Mouse (Mus musculus): ENCODE measurements at regions not wholly inside any gene's neighbourhood (a gene's known extent, or its start where the extent isn't known, plus 50 kb on each side); places are given as distances from the start of the nearest gene placed in this dataset.

DNA sequence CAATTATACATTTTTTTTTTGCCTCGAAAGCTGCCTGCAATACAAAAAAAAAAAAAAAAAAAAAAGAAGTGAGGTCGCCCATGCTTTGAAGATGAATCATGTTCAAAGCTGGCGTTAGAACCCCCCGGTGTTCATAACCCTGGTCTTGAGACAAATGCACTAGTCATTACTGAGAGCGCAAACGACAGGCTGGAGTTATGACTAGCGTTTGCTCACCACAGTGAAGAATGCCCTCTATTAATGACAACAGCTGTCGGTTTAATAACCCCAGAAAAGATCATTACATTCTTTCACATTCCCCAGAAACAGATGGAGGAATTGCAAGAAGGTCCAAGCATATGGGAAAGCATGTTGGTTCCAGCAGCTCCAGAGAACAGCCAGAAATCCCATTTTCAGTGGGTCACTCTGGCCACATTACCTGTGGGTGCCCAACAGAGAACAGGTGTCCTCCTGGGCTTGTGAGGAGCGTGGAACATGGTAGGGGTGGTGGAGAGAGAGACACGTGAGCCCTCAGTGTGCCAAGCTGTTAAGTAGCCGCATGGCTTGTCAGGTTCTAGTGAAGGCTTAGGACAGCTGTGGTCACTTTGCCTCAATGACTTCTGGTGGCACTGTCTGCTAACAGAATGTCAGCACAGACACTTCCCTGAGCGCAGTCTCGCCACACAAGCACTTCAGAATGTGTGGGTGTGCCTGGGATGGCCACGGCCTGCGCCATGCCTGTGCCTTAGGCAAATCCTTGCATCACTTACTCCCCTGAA, 60.4 kb downstream of the Aipl1 start:
- no peak for DNase-seq (ENCODE audit: low read depth, low spot score)

DNA sequence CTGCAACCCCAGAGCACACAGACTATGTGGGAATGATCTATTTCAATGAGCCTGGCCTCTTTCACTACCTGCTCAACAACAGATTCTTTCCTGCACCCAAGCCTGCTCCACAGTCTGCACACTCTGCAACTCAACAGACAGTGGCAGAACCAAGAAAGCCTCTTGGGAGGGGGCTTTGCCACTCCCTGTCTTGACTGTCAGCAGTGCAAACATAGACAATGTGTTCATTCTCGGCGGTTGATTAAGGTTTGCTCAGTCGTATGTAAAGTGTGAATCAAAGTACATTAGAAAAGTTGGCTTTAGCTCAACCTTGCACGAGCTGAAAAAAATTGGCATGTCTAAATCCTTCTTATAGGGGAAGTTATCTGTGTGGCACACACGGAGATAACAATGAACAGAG, 66.0 kb downstream of the Aipl1 start:
- no peak for DNase-seq (ENCODE audit: low read depth, low spot score)

DNA sequence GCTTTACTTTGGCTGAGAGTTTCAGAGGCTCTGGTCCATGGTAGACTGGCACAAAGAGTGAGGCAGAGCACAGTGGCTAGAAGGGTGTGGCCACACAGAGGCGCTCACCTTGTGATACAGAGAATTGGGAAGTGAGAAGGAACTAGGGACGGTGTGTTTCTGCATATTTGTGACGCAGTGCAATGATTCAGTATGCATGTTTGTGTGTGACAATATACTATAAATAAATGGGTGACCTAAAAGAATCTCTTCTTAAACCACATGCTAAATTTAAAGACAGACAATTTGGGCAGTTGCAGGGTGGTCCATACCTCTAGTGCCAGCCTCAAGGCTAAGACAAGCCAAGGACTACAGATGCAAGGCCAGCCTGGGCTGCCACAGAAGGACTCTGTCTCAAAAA, 75.0 kb downstream of the Aipl1 start:
- no peak for DNase-seq (ENCODE audit: low read depth, low spot score)

DNA sequence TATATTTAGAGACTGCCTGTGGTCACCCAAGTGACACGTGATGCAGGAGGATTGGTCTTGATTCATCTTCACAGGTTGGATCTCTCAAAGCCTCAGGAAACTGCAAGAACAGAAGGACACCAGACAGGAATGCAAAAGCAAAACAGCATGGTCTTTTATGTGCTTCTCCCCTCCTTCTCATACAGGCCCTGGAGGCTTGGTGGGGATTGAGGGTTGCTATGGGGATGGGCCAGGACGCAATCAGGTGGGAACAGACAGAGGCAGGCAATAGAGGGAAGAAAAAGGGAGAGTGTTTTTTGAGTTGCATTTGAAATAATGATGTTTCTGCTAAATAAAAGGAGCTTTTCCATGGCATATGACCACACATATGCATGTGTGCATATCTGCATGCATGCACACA, 84.8 kb downstream of the Aipl1 start:
- DNase-seq (ENCODE audit: low read depth, low spot score): no peak

DNA sequence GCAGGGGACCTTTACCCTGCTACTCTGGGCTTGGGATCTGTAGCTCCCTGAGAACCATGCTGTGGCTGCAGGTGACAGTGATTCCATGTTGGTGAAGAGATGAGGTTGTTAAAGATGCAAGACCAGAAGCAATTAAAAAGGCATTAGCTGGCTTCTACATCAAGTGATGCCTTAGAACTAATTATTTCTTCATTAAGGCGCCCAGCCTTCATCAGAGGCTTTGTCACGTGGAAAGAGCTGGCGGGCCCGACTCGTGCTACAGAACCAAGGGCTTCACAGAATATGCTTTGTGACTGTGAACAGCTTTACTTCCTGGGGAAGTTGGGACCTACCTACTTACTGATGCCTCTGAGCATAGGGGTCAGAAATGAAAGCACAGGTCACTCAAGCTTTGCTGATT, 90.1 kb downstream of the Aipl1 start:
- DNase-seq (ENCODE audit: low read depth, low spot score): no peak

DNA sequence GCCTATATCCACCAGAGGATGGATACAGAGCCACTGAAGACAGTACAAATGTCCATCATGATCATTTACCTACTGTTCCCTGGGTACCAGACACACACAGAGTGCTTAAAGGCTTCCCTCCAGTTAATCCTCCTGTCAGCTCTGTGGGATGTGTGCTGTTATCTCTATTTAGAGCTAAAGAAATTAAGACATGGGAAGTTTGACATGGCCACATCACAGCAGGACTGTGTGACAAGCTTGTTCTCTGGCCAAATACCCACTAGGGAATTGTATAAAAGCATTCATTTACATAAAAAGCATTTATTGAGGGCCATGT, 92.3 kb downstream of the Aipl1 start:
- no peak for DNase-seq (ENCODE audit: low read depth, low spot score)

DNA sequence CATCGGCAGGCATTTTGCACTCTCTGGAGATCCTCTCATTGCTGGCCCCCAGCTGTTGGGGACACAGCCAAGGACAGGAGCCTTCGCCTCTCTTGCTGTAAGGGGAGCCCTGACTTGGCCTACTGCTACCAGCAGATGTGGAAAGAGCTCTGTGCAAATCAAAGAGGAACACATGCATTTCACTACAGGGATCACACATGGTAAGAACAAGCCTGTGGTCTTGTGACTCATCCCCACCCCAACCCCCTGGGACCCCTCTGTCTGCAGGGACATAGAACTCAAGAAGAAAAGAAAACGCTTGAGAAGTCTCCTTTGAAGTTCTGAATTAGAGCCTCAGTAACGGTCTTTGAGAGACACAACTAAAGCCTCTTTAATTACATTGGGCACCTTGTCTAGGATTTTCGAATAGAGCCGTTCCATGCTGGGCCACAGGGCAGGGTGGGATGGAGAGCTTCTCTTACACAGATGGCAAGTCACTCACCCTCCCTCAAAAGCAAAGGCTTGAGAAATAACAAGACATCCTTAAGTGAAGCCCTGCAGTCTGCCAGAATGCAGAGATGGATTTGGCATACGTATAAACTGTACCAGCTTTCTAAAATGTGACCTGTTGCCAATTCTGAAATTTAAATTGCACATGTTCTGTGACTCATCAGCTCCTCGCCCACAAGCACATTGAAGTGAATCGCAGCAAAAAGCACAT, 92.8 kb downstream of the Aipl1 start:
- no peak for DNase-seq (ENCODE audit: low read depth, low spot score)

DNA sequence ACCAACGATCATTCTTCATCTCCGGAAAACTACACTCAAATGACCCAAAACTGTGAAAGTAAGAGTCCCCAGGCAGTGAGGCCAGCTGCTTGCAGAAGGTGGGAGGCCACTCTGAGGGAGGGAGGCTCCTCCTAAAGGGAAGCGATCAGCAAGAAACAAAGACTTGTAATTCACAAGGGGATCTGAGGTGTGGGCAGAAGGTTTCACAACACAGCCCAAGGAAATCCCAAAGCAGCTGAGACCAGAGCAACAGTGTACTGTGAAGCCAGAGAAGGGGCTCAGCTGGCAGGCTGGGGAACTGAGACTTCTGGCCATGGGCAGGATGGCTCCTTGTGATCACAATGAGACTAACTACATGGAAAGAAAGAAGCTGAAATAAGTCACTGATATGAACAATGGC, 93.8 kb downstream of the Aipl1 start:
- DNase-seq (ENCODE audit: low read depth, low spot score): no peak

DNA sequence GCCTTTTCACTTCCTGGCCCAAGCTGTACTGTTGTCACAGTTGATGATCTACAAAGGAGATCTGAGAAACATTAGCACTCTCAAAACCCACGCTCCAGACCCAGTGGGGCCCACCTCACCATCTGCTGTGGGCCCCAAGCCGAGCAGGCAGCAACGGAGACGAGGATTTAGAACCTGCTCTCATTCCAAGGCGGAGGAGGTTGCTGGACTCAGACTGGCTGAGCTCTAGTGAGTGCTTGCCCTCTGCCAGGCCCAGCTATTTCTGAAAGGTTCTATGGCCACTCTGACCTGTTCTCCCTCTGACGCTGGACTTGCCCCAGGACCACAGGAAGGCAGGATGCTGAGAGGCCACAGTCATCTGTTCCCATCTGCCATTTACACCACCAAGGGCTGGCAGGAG, 98.2 kb downstream of the Aipl1 start:
- DNase-seq (ENCODE audit: low read depth, low spot score): no peak

DNA sequence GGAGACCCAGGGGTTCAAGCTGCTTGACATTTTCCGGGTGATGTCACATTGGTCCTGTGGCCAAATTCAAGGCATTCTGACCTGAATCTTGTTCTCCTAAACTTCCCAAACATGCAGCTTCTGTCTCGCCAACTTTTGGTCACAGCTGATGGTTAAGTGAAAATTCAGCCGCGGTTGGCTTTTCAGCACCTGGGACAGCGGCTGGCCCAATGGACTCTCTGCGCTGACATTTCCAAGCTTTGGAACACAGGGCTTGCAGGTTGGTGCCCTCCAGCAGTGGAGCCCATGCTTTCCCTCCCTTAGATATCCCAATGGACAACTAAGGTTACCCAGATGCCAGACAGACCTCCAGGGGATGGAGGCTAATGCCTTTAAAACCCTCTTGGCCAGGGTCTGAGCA, 100.2 kb downstream of the Aipl1 start:
- DNase-seq (ENCODE audit: low read depth, low spot score): peak; percentile 22

DNA sequence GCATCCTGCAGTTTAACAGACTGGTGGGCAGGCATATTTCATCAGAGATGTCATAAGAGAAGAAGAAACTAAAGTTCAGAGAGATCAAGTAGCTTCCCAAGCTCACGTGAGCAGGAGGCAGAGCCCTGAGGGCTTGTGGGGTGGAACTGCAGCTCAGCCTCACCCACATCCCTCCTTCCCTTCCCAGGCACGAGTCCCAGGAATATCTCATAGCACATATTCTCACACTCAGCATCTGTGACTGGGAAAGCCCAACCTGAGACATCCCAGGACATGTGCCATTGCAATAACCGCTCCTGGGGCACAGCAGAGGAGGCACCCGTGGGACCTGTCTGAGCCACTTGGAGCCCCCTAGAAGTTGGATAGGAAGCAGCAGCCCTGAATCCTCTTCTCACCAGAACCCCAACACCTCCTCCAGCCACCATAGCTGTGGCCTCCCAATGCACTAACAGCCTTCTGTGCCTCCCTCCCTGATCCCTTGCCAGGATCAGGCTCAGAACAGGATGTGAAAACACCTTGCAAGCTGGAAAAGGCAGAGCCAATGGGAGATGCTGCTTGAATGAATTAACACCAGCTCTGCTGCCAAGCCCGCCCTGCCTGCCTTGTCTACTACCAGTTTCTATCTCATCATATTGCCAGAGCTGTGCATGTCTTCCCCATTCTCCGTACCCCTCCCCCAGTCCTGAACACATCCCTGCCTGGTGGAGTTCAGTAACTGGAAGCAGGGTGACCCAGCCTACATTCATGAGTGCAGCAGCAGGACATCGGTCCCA, 107.4 kb downstream of the Aipl1 start:
- DNase-seq (ENCODE audit: low read depth, low spot score): no peak

DNA sequence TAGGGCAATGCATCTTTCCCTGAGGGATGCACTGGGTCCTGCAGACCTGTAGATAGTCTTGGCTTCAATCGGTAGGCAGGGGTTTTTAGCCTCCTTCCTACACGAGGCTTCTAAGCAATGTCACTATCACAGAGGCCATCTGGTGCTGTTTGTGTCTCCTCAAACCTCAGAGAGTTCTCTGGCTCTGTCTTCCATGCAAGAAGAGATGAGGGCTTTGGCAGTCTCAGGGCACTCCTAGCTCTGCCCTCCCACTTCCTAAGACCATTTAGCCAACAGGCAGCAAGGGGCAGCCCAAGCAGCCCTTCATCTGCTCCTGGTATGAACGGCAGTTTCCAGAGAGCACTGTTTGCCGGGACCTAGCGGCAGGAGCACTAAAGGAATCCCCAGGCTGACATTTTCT, 122.6 kb downstream of the Aipl1 start:
- no peak for DNase-seq (ENCODE audit: low read depth, low spot score)

DNA sequence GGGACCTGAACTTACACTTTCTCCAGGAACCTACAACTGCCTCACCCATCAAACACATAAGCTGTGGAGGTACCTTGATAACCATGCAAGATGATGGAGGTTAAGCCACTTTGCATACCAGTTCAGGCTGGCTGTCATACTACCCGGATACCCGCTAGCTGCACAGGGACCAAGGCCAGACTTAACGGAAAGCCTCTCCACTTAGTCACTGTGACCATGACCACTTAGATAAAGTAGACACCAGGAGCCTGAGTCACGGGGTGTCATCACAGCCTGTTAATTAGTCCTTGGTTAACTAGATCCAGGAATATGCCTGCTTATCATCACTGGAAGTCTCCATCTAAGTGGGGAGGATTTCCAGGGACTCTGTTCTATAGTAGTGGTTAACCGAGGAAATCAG, 124.7 kb downstream of the Aipl1 start:
- no peak for DNase-seq (ENCODE audit: low read depth, low spot score)

DNA sequence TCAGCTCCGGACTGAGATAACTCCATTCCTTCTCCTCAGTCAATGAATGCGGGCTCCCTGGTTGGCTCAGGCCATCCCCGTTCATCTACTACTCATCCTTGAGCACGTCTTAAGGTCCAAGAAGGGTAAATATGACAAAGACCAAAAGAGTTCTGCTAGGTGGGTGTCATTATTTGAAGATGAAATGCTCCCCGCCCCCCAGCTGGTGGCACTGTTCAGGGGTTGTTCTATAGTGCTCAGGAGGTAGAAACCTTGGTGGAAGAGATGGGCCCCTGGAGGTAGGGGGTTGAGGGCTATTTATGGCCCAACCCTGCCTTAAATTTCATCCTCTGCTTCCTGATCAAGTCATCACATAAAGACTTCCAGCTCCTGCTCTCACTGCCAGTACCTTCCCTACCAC, 126.0 kb downstream of the Aipl1 start:
- DNase-seq (ENCODE audit: low read depth, low spot score): no peak

DNA sequence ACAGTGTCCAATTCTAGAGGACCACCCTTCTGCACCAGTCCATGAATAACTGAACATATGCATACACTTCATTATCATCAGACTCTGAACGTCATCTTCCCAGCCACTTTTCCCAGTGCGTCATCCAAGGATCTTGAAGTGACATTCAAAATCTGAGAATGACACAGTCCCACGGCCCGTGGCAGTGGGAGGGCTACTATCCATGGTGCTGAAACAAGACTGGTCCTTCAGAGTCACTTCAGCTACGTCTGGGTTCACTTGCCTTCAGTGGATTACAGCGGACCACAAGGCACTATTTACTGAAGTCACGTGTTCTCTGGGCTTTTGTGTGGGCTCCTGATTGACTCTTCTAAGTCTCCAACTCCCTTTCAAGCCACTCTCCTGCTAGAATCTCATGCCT, 128.7 kb downstream of the Aipl1 start:
- peak; percentile 16 for DNase-seq (ENCODE audit: low read depth, low spot score)

DNA sequence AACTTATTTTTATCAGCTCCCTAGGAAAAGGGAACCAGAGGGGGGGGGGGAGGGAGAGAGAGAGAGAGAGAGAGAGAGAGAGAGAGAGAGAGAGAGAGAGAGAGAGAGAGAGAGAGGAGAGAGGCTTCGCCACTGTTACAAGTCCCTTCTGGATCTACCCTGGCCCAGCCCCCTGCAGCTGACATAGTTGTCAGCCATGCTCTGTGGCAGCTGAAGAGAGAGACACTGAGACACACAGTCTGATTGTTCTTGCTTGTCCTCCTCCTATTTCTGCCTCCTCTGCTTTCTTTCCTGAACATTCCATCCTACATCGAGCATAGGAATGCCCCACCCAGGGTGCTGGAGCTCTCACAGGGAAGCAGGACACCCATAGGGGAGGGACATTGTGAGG, 134.3 kb downstream of the Aipl1 start:
- DNase-seq (ENCODE audit: low read depth, low spot score): no peak

DNA sequence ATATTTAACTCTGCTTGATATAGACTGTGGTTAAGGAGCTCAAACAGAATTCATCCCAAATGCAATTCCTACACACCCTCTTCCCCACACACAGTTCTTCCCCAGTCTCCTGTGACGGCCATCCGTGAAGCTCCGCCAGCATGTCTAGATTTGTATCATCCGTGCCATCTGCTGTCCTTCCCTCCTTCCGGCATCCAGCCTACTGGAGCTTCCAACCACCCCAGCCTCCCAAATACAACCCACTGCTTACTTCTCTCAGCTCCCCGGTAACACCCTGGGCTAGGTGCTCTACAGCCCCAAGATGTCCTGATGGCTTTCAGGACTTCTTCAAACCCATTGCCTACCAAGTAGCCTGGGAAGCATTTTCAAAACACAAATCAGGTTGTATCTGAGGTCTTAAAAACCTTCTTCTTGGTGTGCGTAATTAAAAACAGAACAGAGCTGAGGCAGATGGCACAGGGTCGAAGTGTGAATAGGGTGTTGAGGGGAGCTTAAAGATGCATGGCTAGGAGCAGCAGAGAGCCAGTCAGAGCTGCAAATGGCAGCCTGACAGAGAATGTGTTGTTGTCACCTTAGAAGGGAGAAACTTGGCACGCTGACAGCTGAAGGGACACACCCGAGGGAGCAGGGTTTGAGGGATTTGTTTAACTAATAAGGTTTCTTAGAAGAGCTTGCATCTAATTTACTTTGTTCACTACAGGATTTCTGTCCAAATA, 134.8 kb downstream of the Aipl1 start:
- no peak for DNase-seq (ENCODE audit: low read depth, low spot score)

DNA sequence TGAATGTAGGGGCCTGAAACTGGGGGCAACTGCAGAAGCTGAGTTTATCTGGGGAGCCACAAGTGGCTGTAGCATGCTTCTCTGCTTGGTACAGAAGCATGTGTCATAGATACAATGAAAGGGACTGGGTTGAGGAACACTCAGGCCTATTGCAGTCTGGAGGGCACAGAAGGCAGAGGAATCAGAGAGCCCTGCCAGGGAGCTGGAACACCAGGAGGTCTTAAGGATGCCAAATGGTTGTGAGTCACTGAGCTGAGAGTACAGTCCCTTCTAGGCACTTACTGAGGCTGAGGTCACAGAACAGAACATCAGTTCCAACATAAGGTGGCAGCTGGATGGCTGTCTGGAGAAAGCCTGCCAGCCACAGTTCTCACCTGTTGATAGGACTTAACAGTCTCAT, 136.5 kb downstream of the Aipl1 start:
- DNase-seq (ENCODE audit: low read depth, low spot score): no peak

DNA sequence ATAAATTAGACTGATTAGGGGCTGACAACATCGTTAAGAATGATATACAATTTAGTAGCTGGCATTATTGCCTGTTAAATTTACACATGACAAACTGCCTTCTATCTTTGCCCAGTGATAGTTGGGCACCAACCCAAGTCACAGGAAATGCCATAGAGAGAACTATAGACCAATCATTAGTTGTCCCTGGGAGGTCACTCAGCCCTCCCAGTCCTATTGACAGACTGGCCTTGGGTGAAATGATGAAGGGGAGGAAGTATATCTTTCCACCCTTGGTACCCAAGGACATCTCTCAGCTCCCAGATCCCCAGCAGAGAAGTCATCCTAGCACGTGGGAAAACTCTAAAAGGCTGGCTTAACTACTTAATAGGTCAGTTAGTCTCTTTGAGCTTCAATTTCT, 139.8 kb downstream of the Aipl1 start:
- no peak for DNase-seq (ENCODE audit: low read depth, low spot score)

DNA sequence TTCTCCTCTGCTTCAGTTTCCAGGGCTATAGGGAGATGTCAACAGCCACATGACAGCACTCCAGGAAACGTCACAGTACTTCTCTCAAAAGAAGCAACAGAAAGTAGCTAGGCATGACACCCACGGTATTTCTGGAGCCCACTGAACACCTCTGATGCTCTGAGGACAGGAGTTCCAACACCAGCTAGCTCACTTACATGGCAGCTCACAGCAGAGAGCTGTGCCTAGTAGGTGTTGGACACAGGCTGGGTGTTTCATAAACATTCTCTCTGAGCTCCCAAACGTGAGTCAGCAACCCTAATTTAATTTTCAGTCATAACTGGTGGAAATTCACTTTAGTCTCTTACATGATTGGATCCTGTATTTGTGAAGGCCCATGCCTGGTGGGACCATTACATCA, 140.2 kb downstream of the Aipl1 start:
- no peak for DNase-seq (ENCODE audit: low read depth, low spot score)

DNA sequence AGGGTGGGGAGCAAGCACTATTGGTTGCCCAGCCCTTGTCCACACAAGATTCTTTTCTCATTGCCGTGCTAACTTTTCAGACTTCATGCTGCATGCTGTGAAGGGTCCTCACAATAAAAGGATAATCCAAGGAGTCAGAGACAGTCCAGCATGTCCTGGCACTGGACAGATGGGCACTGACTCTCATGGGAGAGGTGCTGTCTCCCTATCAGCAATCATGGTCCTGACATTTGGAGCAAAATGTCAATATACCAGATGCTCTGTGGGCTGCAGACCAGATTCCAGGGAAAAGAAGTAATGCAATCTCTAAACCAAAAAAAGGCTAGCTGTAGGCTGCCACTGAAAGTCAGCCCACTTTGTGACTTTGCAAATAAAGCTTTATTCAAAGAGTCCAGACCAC, 141.5 kb downstream of the Wscd1 start:
- no peak for DNase-seq (ENCODE audit: low read depth, low spot score)

DNA sequence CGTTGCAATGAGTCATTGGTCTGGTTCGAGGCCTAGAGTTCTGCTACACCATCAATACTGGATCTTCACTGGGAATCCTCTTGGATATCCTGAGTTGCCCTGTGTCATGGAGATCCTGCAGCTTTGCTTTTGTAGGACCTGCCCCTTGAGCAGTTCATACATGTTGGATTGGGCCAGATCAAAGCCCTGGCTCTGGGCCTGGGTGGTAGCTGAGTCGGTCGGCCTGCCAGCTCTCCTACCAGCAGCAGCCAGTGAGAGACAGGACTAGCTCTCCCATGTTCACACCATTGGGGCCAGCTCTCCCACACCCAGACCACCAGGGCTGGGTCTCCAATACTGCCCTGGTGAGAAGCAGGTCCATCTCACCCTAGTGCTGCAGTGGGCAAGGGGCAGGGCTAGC, 139.4 kb downstream of the Wscd1 start:
- DNase-seq (ENCODE audit: low read depth, low spot score): no peak
